Mouse (Mus musculus) left cerebral cortex, adult 9 months (tissue): Measurements from ENCODE around the gene Armc5.

Experiments used
- DNase-seq, 2 experiments: peaks; one replicate each; pipeline ENCODE4 v3.0.0; 2022; ENCODE audit warnings: low spot score in 2 of 2

The Armc5 gene

GRCm38 (mm10) chr7:128246496-128247391 is 9.6 kb downstream of the Armc5 start, which contains the start of gene Tgfb1i1:
Gene Tgfb1i1, plus strand, starts transcription at chr7:128246812.
- peak in 1 of 2 experiments; percentile 57 for DNase-seq

GRCm38 (mm10) chr7:128247443-128247842 is 10.3 kb downstream of the Armc5 start:
- DNase-seq: peak in 1 of 2 experiments; percentile 91

GRCm38 (mm10) chr7:128248081-128249042 is 11.2 kb downstream of the Armc5 start:
- DNase-seq: no peak

GRCm38 (mm10) chr7:128249998-128250397 is 12.9 kb downstream of the Armc5 start:
- DNase-seq: no peak

GRCm38 (mm10) chr7:128251946-128252345 is 14.8 kb downstream of the Armc5 start:
- no peak for DNase-seq

- DNase-seq: peak in 1 of 2 experiments; percentile 79
Observed at GRCm38 (mm10) chr7:128252609-128253008, 15.5 kb downstream of the Armc5 start.

GRCm38 (mm10) chr7:128254978-128255377 is 17.8 kb downstream of the Armc5 start:
- no peak for DNase-seq

- no peak for DNase-seq
Observed at GRCm38 (mm10) chr7:128255757-128256156, 18.6 kb downstream of the Armc5 start.

GRCm38 (mm10) chr7:128256783-128257334 is 19.7 kb downstream of the Armc5 start:
- DNase-seq: no peak

- no peak for DNase-seq
Observed at GRCm38 (mm10) chr7:128265411-128265810, 28.3 kb downstream of the Armc5 start, which contains the start of gene Slc5a2. Gene Slc5a2, plus strand, starts transcription at chr7:128265657.

GRCm38 (mm10) chr7:128266056-128266455 is 28.9 kb downstream of the Armc5 start:
- DNase-seq: no peak

- DNase-seq: no peak
Observed at GRCm38 (mm10) chr7:128267391-128267790, 30.2 kb downstream of the Armc5 start.

GRCm38 (mm10) chr7:128267813-128268212 is 30.7 kb downstream of the Armc5 start:
- no peak for DNase-seq

GRCm38 (mm10) chr7:128270431-128270850 is 33.3 kb downstream of the Armc5 start:
- no peak for DNase-seq

- no peak for DNase-seq
Observed at GRCm38 (mm10) chr7:128271496-128271895, 34.4 kb downstream of the Armc5 start.

- no peak for DNase-seq
Observed at GRCm38 (mm10) chr7:128276051-128276450, 38.9 kb downstream of the Armc5 start.

- DNase-seq: no peak
Observed at GRCm38 (mm10) chr7:128279750-128280149, 42.6 kb downstream of the Armc5 start.

GRCm38 (mm10) chr7:128281765-128282164 is 44.6 kb downstream of the Armc5 start:
- DNase-seq: no peak

GRCm38 (mm10) chr7:128282532-128283244 is 45.5 kb downstream of the Armc5 start:
- no peak for DNase-seq

GRCm38 (mm10) chr7:128284047-128284446 is 46.9 kb downstream of the Armc5 start:
- no peak for DNase-seq

- no peak for DNase-seq
Observed at GRCm38 (mm10) chr7:128285060-128285459, 47.9 kb downstream of the Armc5 start.
